Mouse (Mus musculus): ENCODE measurements at regions not wholly inside any gene's neighbourhood (a gene's known extent, or its start where the extent isn't known, plus 50 kb on each side); places are given as distances from the start of the nearest gene placed in this dataset.

DNA sequence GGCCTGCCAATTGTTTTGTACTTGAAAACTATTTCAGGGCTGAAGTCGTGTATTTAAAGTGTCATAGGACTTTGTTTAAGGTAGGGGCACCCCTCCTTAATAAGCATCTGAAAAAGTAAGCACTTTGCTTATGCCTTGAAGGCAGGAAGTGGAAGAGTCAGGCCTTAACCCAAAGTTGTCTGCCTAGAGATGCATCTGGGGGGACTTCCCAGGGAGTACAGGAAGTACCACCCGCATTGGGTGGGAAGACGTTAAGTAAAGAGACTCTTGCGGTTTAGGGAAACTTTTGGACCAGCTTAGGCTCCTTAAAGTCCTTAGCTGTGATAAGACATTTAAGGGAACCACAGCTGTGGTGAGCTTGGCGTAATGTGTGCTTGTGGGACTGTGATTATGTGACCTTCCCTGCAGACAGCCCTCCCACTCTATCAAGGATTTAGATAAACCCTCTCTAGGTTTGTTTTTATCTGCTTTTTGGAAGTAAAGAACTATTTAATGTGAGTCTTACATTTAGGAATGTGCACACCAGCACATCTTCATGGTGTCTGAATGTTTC lies 150.9 kb upstream of the Trib2 start:
- peak in 1 of 2 experiments; percentile 25 for DNase-seq (ENCODE audit: low spot score in 2 of 2)

DNA sequence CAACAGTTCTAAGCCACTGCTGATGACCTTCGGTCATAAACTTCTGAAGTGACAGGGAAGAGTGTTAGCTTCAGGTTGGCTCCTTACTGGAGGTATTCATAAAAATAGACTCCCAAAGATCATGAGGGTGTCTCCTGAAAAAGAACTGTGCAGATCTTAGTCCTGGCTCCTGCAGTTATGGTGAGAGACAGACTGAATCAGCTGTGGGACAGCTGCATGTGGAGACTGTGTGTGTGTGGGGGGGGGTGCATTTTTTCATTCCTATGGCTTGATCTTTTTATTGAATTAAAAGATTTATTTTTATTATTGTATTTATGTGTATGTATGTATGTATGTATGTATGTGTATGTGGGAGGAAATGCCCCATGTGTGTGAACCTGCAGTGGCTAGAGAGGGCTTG lies 149.9 kb upstream of the Trib2 start:
- no peak for DNase-seq (ENCODE audit: low spot score in 2 of 2)

DNA sequence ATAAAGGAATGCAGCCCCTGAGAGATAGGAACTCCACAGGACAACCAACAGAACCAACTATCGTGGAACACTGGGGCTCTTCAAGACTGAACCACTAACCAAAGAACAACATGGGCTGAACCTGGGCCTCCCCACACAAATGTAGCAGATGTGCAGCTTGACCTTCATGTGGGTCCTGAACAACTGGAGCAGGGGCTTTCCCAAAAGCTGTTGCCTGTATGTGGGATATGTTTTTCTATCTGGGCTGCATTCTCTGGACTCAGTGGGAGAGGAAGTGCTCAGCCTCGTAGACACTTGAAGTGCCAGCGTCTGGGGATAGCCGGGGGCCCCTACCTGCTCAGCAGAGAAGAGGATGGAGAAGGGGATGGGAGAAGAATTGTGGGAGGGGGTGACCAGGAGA lies 149.2 kb upstream of the Trib2 start:
- DNase-seq (ENCODE audit: low spot score in 2 of 2) = no peak

DNA sequence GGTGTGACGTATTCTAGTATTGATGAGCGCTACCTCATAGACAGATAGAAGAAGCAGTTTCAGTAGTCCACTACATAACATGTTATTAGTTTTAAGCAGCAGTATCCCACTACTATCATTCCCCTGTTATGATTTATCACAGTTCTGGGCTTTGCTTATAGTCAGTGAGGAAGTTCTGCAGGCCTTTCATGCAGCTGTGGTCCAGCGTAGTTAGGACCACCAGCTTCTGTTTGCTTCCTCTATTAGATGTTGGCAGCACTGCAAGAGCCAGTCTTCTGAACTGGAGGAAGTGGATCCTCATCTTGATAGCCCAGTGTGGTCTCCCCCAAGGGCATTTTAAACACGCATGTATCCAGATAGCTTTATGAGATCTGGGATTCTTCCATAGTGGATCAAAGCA lies 147.4 kb upstream of the Trib2 start:
- no peak for DNase-seq (ENCODE audit: low spot score in 2 of 2)

DNA sequence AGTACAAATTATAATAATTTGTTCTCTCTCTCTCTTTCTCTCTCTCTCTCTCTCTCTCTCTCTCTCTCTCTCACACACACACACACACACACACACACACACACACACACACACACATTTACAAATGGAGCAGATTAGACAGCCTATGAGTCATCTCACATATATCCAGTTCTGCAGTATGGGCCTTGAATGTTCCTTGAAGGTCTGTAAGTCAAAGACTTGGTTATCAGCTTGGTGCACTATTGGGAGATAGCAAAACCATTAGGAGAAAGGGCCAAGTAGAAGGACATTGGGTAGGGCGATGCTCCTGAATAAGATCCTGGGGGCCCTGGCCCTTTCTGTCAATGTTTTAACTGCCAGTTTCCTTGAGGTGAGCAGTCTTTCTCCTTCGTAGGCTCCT lies 145.1 kb upstream of the Trib2 start:
- DNase-seq (ENCODE audit: low spot score in 2 of 2) = no peak

DNA sequence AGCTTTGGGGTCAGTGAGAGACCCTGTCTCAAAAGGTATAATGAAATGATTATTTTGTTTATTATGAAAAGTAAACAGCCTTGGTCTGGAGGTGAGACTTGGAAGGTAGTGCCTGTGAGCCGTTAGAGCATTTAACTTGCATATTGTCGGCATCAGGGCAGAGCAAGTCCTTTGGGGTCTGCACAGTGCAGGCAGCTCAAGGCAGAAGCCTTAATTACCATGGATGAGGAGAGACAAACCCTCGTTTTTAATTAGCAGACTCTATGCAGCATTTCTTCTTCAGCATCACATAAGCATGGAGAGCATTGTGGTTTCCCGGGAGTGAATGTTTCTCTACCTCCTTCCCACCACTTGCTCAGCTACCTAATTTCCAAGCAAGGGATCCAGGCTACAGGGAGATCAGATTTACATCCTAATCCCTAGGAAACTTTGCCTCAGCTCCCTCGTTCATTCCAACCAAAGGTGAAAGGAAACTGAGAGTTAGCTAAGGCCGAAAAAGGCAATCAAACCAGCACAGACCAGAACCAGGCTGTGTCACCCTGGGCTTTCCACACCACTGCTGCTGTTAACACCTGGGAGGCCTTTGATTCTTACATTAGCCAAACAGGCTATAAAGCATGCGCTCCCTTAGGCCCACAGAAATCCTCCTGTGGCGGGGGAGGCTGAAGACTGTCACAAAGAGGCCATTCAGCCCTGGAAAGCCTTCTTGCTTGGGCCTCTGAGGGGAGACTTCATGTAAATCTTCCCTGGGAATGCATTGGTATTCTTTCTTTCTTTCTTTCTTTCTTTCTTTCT lies 120.9 kb upstream of the Trib2 start:
- DNase-seq (ENCODE audit: low spot score in 2 of 2) = no peak

DNA sequence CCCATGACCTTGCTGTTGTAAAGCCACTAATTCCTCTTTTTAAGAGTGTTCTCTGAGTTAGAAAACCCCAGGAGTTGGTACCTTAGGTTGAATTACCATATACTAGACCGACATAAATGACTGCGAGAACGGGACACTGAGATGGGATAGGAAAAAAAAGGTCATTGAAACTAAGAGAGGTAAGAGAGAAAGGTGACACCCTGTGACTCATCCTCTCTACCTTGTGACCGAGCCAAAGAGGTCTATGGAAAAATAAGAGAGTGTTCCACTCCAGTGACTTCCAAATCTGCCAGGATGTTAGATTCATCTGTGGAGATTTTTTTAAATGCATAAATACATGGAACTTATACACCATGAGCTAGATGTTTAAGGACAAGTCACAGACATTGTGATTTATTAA lies 115.3 kb upstream of the Trib2 start:
- no peak for DNase-seq (ENCODE audit: low spot score in 2 of 2)

DNA sequence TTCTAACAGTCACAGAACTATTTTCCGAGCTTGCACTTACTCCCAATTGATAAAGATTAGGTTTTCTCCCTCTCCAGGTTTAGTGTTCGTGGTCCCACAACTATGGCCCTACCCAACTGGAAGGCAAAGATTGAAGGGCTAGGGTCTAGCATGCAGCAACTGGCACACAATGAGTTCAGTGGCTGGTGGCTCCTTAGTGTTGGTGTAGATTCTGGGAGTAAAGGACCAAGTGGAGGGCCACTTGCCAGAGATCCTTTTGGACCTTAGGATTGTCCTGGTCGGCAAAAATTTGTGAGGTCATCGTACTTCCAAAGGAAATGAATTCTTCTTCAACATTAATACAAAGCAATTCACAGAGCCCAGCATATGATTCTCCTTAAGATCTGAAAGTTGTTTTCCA lies 114.8 kb upstream of the Trib2 start:
- DNase-seq (ENCODE audit: low spot score in 2 of 2) = no peak

DNA sequence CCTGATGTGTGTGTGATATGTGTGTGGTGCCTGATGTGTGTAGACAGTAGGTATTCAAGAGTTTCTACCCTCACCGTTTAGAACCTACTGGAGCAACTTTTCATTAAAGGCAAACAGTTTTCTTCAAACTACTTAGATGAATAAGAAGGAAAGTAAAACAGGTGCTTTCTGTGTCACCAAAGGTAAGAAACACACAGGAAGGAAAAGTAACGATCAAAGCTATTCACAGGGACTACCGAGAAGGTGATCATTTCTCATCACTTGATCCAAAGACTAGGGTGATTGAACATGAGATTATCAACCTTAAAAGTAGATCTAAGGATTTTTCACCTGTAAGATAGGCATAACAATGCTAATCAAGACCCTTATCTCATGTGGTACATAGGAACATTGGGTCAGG lies 113.4 kb upstream of the Trib2 start:
- DNase-seq (ENCODE audit: low spot score in 2 of 2) = no peak

DNA sequence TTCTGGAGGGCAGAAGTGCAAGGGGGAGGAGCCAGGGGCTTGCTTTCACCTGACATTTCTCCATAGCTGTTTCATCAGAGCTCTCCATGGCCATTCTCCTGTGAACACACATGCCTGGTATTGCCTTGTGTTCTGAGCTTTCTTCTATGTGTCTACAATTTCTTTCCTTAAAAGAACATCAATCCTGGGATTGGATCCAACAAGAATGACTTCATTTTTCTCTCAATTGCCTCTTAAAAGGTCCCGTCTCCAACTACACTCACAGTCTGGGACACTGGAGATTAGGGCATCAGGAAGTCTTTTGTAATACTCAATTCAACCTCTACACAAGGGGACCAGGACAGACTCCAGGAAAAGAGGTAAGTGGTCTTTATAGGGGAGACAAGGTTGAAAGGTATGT lies 112.8 kb upstream of the Trib2 start:
- DNase-seq (ENCODE audit: low spot score in 2 of 2) = no peak

DNA sequence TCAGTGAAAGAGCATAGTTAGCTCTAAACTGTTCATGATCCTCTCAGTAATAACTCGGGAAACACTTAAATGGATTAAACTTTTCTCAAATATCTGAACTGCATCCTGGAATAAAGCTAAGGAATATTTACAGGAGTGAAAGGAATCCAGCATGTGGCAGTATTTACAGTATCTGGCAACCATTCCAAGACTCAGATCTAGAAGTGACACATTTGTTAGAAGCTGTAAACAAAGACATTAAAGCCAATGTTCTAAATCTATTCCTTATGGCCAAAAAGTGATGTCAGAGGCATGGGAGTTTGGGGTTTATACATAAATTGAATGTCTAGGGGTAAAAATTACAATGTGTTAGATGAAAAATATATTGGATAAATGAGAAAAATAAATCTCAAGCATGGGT lies 101.6 kb upstream of the Trib2 start:
- no peak for DNase-seq (ENCODE audit: low spot score in 2 of 2)

DNA sequence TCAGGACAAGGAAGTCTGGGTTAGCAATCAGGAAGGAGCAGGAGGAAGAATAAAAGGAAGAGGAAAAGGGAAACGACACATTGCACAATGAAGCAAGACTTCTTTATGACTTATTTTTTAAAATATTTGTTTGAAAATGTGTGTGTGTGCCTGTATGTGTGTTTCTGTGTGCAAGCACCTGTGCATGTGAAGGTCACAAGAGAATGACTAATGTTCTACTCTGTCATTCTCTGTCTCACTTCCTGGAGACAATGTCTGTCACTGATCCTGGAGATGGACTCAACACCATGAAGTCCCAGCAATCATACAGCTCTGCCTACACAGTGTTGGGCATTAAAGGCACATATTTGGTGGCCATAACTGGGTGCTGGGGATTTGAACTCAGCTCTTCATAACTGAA lies 96.2 kb upstream of the Trib2 start:
- no peak for DNase-seq (ENCODE audit: low spot score in 2 of 2)

DNA sequence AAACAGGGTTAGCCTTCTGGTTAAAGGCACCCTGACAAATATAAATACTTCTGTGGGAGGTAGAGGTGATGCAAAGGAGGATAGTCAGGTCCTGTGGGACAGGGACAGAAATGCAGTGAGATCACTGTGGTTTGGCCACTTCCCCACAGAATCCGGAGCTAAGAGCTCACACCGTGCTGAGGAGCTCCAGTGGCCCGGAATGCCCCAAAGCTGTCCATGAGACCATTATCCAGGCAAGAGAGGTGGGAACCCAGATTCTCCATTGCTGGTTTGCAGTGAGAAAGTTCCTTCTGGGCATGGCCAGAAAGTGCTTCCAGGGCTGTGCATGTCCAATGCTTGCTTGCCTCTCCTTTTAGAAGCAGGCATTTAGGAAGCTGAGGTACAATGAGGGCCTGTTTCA lies 95.8 kb upstream of the Trib2 start:
- no peak for DNase-seq (ENCODE audit: low spot score in 2 of 2)

DNA sequence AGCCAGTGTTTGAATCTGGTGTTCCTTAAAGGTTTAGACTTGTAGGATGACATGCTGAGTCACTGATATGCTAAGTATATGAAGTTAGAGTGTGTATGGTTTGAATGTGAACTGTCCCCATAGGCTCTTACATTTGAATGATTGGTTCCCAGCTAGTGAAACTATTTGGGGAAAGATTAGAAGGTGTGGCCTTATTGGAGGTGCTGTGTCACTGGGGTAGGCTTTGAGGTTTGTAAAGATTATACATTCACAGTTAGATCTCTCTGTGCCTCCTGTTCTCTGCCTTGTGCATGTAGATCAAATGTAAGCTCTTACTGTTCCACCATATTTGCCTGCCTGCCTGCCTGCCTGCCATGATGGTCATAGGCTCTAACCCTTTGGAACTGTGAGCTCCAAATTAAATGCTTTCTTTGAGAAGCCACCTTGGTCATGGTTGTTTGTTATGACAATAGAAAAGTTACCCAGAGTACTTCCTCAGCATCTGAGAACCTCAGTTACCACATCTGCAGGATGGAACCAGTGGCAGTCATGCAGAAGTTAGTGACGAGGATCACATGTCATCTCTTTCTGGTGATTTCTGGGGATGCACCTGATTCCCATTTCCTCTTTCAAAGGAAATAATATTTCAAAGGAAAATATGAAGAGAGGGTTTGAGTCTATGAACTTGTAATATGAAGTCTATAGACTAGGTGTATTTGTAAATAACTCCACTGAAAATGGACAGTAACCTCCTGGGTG lies 94.7 kb upstream of the Trib2 start:
- DNase-seq (ENCODE audit: low spot score in 2 of 2) = no peak

DNA sequence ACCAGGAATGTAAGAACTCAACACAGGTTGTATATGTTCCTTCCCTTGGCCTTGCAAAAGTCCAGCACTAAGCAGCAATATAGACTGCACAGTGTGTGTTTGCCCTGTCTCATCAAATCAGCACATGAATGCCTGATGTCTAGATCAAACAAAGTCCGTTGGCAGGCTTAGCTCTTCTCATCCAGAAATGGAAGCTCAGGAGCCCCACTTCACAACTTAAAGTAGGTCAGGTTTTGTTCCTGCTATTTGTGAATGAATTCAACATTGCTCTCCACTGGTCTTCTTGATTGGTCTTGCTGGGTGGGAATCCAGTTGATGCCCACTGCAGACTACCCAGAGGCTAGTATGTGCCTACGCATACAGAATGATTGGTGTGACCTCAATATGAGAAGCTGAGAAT lies 80.8 kb upstream of the Trib2 start:
- DNase-seq (ENCODE audit: low spot score in 2 of 2) = no peak

DNA sequence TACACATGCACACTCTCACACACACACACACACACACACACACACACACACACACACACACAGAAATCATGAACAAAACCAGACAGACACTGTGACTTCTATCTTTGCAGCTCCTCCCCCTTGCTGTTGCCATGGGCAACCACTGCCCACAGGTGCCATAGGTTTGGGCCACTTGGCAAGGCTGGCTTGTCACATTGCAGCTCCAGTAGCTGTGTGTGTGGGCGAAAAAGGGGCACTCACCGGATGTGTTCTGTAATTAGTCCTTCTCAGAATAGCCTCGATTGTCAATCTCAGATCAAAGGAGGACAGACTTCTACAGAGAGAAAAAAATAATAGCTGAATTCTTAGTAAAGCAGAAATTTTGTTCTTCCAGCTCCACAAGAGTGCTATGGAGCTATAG lies 79.8 kb upstream of the Trib2 start:
- no peak for DNase-seq (ENCODE audit: low spot score in 2 of 2)

DNA sequence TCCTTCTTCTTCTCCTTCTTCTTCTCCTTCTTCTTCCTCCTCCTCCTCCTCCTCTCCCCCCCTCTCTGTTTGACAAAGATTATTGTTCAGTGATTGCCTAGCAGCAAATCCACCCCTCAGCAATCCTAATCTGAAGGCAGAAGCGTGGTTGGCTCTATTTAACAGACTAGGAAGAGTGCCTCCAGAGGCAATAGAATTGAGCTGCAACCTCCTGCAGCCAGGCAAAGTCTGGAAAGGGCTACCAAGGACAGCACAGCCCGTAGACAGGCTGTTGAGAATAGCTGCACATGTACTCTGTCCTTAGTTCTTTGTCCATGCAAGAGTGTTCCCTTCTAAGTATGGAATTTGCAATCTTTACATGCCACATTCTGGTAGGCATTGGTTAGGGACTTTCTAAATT lies 78.5 kb upstream of the Trib2 start:
- no peak for DNase-seq (ENCODE audit: low spot score in 2 of 2)

DNA sequence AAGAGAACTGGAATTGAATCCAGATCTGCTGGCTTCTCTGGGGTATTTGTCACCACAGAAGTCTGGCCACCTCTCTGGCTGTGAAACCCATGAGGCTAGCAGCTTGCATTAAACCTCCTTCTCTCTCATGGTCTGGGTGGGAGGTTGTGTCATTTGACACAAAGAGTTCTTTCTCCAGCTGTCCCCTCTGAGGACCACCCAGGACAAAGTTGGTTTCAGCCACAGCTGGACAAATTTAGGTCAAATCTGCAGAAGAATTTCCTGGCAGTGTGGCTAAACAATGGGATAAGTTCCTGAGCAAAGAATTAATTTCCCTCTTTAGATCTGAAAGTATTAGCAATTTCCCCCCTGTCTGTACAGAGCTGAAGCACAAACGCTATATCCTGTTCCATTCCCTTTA lies 73.9 kb upstream of the Trib2 start:
- DNase-seq (ENCODE audit: low spot score in 2 of 2) = no peak

DNA sequence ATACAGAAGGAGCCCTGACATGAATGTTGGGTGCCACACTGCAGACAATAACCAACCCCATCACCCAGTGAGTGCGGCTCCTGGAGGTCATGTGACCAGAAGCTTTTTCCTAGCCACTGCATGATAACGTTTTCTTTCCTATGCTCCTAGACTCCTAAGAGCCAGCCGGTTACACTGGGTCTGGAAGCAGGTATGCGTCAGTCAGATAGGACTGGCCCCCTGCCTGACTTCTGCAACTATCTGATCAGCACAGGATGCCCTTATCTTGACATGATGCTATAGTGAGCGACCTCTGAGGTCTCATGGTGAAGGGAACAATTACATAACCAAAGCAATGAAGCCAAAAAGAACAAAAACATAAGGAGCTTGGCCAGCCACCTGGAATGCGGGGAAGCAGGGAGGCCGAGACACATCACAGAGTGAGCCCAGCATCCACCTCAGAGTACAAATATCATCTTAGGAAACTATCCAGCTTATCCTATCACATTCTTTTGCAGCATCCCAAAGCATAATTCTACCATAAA lies 63.2 kb upstream of the Trib2 start:
- no peak for DNase-seq (ENCODE audit: low spot score in 2 of 2)

Measured in thymus, postnatal 10 days (tissue).